Mouse (Mus musculus) spleen, adult 2 months (tissue): ENCODE data around the gene 9130213A22Rik. TPM values are rescaled to one million over a fixed set of nuclear protein-coding genes. Genes with fewer than 3 reads are reported as not detected.
A peak's percentile ranks its signal among the peaks of the same experiment; 100 is the strongest.

Experiments used
- DNase-seq, 2 experiments: peaks; one replicate each; pipeline versions ENCODE4 v3.0.0 to v3.0.0-alpha.2; 2012 to 2021; ENCODE audit warnings: low spot score in 2 of 2, low read depth in 1 of 2
- H3K27ac ChIP-seq: fragments of 200-500 bp; 2 replicates; pipeline ENCODE4 v1.5.1; 2012; ENCODE audit warnings: low read length, inconsistent platforms; ENCODE audit not compliant: insufficient read depth
- H3K27me3 ChIP-seq: fragments of 200-500 bp; 2 replicates; pipeline ENCODE4 v1.6.1; 2012; ENCODE audit warnings: mild to moderate bottlenecking, moderate library complexity, low read length, inconsistent platforms; ENCODE audit not compliant: control insufficient read depth, insufficient read depth
- H3K36me3 ChIP-seq: fragments of 200-500 bp; 2 replicates; pipeline ENCODE4 v1.6.1; 2012; ENCODE audit warnings: mild to moderate bottlenecking, low read length, inconsistent platforms; ENCODE audit not compliant: control insufficient read depth, insufficient read depth
- H3K4me1 ChIP-seq: fragments of 200-500 bp; 2 replicates; pipeline ENCODE4 v1.6.1; 2011; ENCODE audit warnings: inconsistent platforms; ENCODE audit not compliant: control insufficient read depth, insufficient read depth, insufficient read length
- H3K4me3 ChIP-seq: fragments of 200-500 bp; 2 replicates; pipeline ENCODE4 v1.5.1; 2011; ENCODE audit warnings: mild to moderate bottlenecking, inconsistent platforms; ENCODE audit not compliant: insufficient read depth, insufficient read length; ENCODE audit errors: extremely low read depth
- CTCF ChIP-seq: fragments of 200-500 bp; IDR thresholded peaks from 2 replicates; pipeline ENCODE4 v1.5.1; 2011; ENCODE audit warnings: mild to moderate bottlenecking, inconsistent platforms; ENCODE audit not compliant: insufficient read depth, insufficient read length, insufficient replicate concordance; ENCODE audit errors: extremely low read depth
- POLR2A ChIP-seq: fragments of 200-500 bp; IDR thresholded peaks from 2 replicates; pipeline ENCODE4 v1.6.1; 2011; ENCODE audit warnings: low read depth, low read length, inconsistent platforms
- WGBS: fragments of 180-500 bp; shearing (Covaris S2); methylation state at CpG from one replicate; pipeline ENCODE4 v1.1.7; 2018; 5-methylcytosine and 5-hydroxymethylcytosine counted together
- polyA plus RNA-seq: library from polyadenylated mRNA; depleted of rRNA; stranded (reverse); fragments of >200 nt; gene quantifications from 2 replicates; pipeline ENCODE4 v1.2.3, GENCODE M21; 2012

9130213A22Rik gene
- polyA plus RNA-seq, 1 experiment = 0.40 TPM

DNA sequence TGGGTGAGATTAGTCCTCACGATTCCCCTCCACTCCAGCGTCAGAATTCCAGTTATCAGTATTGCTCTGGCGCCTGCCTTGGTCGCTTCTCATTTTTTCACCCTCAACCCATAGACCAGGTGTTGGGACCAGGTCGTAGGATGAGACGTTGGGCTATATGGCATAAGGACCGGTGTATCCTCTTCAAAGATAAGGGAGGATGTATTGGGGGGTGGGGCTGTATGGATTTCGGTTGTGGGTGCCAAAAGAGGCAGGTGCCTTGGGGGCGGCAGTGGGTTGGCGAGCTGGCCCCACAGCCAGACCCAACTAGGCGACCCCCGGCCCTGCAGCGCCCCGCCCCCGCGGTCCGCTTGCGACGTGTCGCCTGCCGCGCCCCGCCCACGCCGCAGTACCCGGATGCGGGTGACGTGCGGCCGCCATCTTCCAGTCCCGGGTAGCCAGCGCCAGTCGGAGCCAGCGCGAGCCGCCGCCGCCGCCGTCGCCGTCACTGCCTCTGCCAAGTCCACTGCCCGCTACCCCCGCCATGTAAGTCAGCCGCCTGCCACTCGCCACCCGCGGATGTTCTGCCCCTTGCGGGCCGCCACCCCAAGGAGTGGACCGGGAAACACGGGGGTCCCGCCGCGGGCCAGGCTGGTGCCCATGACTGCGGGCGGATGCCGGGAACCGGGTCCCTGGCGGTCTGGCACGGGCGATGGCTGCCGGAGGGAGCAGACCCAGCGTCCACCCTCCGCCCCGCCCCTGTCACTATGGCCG is 34.1 kb downstream of the 9130213A22Rik start, which contains the start of gene Vamp2:
Gene Vamp2, plus strand, starts transcription at position 388 of the 753 bp plus-strand sequence.
- peak within 1 kb of the TSS; percentile 72 for H3K4me3 ChIP-seq
- peak; percentile 60 for TF ChIP-seq POLR2A
- TF ChIP-seq CTCF = no peak
- DNase-seq = peak; percentile 65 to 86
- H3K27me3 ChIP-seq = no peaks in the 10 kb centered on the region
- H3K27ac ChIP-seq = peak within 1 kb of the TSS; percentile 95
- H3K36me3 ChIP-seq = peaks cover 8% of the 10 kb centered on the region
- H3K4me1 ChIP-seq = peaks cover 11% of the 10 kb centered on the region; the same call in 1 of the 2 replicates
- WGBS = under 1% methylated on average over 61 of the region's 67 CpGs

DNA sequence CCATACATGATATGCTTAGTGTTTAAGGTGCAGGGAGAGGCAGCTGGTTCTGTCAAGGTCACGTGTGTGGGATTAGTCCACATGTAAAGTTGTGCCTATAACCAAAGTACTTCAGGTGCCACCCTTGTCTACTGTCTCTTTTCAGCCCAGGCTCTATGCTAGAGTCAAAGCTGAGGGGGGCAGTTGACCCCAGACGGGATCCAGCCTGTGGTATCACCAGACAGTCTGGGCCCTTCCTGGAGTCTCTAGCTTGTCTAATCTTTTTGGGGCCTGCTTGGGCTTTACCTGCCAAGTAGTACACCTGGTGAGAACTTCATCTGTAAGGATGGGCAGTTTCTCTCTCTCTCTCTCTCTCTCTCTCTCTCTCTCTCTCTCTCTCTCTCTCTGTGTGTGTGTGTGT is 34.8 kb downstream of the 9130213A22Rik start:
- 73% methylated on average over 2 of the region's 2 CpGs for WGBS
- Histone ChIP-seq H3K4me3 (no peak overlapping the region), H3K4me1 (peaks cover 11% of the 10 kb centered on the region; the same call in 1 of the 2 replicates), H3K27ac (no peak overlapping the region), H3K36me3 (peaks cover 8% of the 10 kb centered on the region), H3K27me3 (no peaks in the 10 kb centered on the region)
- DNase-seq = no peak
- TF ChIP-seq POLR2A = no peak
- TF ChIP-seq CTCF = no peak

DNA sequence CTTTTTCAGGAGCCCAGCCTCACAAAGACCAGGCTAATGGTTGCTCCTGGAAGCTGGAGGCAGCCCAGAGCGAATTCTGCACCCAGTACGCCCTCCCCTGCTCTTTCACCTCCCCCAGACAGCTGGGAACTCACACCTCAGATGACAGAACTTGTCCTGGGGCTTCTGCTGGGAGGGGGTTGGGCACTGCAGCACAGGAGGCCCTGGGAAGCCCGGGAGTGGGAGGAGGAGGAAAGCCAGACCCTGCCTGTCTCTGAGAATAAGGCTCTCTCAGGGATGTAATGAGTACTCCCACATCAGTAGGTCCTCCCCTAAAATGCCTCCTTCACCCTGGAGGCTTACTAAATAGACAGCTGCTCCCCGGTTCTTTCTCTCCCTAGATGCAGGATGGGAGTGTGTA is 35.3 kb downstream of the 9130213A22Rik start:
- Histone ChIP-seq H3K4me1 (peaks cover 11% of the 10 kb centered on the region; the same call in 1 of the 2 replicates), H3K27ac (no peak overlapping the region), H3K4me3 (no peak overlapping the region), H3K27me3 (no peaks in the 10 kb centered on the region), H3K36me3 (peaks cover 8% of the 10 kb centered on the region)
- TF ChIP-seq POLR2A (no peak), CTCF (no peak)
- WGBS = 71% methylated on average over 4 of the region's 4 CpGs
- no peak for DNase-seq

DNA sequence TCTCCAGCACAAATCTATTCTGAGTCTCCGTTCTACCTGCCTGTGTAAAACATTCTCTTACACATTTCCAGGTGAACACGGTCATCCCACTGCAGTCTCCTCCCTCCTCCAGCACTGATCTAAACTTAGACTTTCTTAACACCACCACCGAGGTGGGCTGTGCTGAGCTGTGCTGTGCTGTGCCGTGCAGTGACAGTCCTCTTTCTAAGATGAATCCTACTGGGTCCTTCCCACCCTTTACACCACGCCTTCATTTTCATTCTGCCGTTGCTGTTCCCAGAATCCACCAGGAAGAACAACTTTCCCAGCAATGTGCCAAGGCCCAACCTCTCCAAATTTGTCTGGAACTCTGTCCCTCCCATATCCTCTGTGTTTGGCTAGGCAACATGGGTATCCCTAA is 36.0 kb downstream of the 9130213A22Rik start:
- H3K27ac ChIP-seq = no peak overlapping the region
- H3K4me3 ChIP-seq = no peak overlapping the region
- H3K36me3 ChIP-seq = peaks cover 8% of the 10 kb centered on the region
- TF ChIP-seq POLR2A (no peak), CTCF (no peak)
- peaks cover 11% of the 10 kb centered on the region; the same call in 1 of the 2 replicates for H3K4me1 ChIP-seq
- 82% methylated on average over 6 of the region's 6 CpGs for WGBS
- DNase-seq = no peak
- H3K27me3 ChIP-seq = no peaks in the 10 kb centered on the region

DNA sequence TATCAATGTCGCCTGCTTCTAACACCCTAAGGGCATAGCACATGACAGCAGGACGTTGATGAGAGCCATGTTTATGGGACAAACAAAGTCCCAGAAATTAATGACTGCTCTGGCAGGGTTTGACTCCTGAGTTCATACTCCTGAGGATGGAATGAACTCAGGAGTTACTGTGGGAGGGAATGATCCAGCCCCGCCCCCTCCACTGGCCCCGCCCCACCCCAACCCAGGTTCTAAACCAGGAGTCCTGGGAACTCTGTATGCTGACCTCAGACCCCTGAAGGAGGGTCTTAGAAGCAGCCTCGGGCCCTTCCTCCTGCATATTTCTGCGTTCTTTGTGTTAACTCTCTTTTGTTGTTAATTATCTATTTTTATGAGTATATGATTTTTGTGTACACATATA is 36.8 kb downstream of the 9130213A22Rik start:
- 74% methylated on average over 6 of the region's 6 CpGs for WGBS
- Histone ChIP-seq H3K4me3 (no peak overlapping the region), H3K27me3 (no peaks in the 10 kb centered on the region), H3K27ac (no peak overlapping the region), H3K4me1 (peaks cover 11% of the 10 kb centered on the region; the same call in 1 of the 2 replicates), H3K36me3 (peaks cover 8% of the 10 kb centered on the region)
- no peak for TF ChIP-seq CTCF
- TF ChIP-seq POLR2A = no peak
- DNase-seq = no peak

DNA sequence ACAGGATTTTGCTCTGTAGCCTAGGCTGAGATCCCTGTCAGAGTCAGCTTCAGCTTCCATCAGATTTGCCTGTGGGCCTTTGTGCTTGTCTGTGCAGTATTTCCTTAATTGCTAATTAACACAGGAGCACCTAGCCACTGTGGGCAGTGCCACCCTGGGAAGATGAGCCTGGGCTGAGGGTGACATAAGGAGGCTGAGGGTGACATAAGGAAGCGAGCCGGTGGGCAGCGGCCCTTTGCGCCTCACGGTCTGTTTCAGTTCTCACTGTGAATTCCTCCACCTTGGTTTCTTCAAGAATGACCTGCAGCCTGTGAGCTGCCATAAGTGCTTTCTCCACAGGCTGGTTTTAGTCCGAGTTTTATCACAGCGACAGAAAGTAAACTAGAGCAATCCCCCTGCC is 40.8 kb downstream of the 9130213A22Rik start:
- no peak overlapping the region for H3K27ac ChIP-seq
- no peak for DNase-seq
- H3K4me3 ChIP-seq = no peak overlapping the region
- peaks cover 9% of the 10 kb centered on the region; the same call in 1 of the 2 replicates for H3K4me1 ChIP-seq
- H3K36me3 ChIP-seq = no peaks in the 10 kb centered on the region
- no peaks in the 10 kb centered on the region for H3K27me3 ChIP-seq
- 65% methylated on average over 7 of the region's 7 CpGs for WGBS
- no peak for TF ChIP-seq CTCF
- TF ChIP-seq POLR2A = no peak

DNA sequence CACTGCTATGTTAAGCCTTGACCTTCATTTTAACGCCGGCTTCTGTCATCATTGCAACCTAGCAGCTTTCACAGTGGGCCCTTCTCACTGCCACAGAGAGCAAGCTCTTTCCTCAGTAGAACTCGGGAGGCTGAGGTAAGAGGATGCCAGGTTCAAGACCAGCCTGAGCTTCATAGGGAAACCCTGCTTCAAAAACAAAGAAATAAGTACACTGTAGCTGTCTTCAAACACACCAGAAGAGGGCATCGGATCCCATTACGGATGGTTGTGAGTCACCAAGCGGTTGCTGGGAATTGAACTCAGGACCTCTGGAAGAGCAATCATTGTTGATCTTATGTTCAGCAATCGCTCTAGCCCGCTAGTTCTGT is 41.5 kb downstream of the 9130213A22Rik start:
- TF ChIP-seq CTCF (no peak), POLR2A (no peak)
- no peaks in the 10 kb centered on the region for H3K27me3 ChIP-seq
- H3K36me3 ChIP-seq = no peaks in the 10 kb centered on the region
- 92% methylated on average over 8 of the region's 8 CpGs for WGBS
- DNase-seq = no peak
- no peak overlapping the region for H3K4me3 ChIP-seq
- H3K4me1 ChIP-seq = peaks cover 9% of the 10 kb centered on the region; the same call in 1 of the 2 replicates
- H3K27ac ChIP-seq = no peak overlapping the region
